Mouse (Mus musculus) cerebellum, adult 18-20 months (tissue): ENCODE data around the gene Cntnap5a.
"Not testable (repeated sequence)": the region's sequence is repeated elsewhere in the genome, so short reads cannot be mapped to it uniquely, and the experiment has no call there.

Experiments
- DNase-seq, 2 experiments: peaks; one replicate each; pipeline ENCODE4 v3.0.0; 2021

Gene Cntnap5a

DNA sequence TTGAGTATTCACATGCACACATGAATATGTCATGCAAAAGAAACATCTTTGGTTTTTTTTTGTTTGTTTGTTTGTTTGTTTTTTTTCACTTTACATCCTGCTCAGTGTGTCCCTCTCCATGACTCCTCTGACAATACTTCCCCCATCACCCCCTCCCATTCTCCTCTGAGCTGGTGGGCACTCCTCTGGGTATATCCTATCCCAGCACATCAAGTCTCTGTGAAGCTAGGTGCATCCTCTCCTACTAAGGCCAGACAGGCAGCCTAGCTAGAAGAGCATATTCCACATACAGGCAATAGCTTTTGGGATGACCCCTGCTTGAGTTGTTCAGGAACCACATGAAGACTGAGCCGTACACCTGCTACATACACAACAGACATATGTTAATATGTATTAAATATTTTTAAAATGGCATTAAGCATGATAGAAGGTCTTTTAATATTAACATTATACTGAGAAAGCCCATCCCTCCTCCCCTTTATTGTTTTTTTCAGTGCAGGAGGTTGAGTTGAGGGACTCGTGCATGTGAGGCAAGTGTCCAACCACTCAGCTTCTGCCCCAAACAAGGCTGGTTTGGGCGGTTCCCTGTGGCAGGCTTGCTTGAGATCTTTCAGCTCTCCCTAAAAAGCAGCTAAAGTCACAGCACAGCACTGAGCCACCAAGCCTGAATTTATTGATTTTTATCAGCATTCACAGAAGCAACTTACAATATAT is 422.6 kb downstream of the Cntnap5a start:
- no peak for DNase-seq

- DNase-seq, result no peak
These were observed 423.1 kb downstream of the Cntnap5a start for GRCm38 (mm10) chr1:116107724-116108058.

DNA sequence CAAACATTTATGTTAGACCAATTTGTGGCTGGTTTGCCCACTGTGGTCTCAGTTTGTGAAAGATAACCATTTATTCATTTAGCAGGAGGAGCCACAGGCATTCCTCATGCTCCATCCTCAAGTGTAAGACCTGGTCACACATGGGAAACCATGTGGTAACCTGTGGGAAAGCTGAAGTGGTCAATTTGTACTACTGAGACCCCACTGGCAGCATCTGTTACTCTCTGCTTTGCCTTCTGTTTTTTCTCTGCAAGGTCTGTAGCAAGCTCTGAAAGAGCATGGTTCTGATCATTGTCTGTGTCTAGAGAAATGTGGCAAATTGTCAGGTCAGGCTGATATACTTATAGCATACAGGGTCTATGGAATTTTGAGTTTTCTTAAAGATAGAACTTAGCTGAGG is 423.8 kb downstream of the Cntnap5a start:
- no peak for DNase-seq

GRCm38 (mm10) chr1:116125767-116126166 is 441.2 kb downstream of the Cntnap5a start:
- DNase-seq, result no peak

DNA sequence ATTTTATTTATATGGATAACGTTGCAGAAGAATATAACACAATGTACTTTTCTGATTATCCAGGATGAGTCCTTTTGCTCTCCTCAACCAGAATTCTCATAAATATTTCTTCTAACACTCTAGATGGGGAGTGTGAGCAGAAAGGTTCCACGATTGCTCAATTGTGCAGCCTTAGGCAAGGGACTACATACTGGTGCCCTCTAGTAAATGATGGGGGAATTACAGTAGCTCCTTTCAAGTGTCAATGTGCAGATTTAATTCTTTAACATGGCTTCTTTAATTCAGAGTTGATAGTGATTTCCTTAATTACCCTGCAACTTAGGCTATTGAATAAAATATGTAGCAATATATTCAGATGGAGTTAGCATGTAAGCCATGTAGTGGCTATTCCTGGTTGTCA is 442.5 kb downstream of the Cntnap5a start:
- no peak for DNase-seq

DNA sequence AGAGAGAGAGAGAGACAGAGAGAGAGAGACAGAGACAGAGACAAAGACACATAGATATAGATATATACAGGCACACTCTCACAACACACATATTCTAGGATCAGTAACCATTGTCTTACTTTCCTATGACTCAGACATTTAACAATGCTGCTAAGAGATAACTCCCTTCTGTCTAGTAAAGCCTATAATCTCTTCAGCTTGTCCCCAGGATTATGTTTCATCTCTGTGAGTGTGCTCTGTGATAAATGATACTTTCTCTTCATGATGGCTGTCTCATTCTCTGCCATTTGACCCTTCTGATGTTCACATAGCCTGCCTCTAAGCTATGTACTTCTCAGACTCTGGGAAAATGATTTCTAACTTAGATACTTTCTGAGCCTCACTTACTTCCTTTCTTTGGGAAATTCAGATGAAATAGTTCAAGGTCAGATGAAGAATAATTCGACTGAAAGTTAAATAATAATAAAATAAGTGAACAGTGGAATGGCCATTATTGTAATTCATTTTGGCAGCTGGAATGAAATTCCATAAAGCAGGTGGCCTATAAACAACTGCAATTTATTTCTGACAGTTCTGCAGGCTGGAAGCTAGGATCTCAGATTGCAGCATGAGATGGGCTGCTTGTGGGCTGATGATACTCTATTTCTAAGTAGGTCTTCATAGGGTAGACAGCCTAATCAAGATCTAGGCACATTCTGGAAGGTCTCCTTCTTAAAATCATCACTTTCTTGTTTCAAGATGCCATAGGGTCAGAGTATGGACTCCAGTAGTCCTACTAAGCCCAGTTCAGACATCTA is 444.1 kb downstream of the Cntnap5a start:
- DNase-seq, result no peak

GRCm38 (mm10) chr1:116132471-116132870 is 447.9 kb downstream of the Cntnap5a start:
- no peak for DNase-seq

DNA sequence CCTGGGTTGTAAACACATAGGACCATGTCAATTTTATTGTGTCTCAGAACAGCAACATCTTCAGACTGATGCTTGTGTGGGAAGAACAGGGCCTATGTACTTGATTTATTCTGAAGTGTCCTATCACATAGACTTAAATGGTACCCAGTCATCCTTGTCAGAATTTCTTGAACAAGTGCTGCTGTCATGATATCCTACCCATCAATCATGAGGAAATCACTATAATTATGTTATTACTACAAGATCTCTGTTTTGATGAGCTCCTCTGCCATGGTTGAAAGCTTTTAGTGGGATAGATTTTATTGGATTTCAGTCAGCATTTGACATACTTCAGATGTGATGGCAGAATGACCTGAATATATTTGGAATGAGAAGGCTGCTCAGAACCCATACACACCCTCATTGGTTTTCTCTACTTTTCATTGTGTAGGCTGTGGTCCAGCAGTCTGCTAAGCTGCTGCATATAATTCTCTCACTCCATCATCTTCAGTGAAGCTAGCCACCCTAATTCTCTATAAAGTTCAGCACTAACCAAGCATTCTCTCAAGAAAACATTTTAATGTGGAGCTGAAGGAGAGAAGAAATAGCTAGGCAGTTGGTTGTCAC is 465.3 kb downstream of the Cntnap5a start:
- DNase-seq, result no peak

DNA sequence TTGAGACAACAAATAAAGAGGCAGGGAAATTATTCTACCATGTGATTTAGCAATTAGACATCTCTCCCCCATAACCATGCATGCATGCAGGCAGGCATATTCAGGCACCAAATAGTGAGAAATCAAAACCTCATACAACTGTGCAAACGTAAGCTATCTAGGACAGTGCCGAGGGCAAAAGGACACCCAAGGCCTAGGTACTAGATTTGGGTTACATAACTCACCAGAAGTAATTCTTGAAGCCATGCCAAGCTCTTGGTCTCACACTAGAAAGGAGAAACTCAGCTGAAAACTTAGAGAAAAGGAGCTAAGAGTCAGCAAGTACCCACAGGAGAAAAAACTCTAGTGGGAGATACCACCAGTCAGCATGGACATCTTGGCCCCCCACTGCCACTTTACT is 499.9 kb downstream of the Cntnap5a start:
- DNase-seq, result peak in 1 of 2 experiments; percentile 4

GRCm38 (mm10) chr1:116188142-116188541 is 503.6 kb downstream of the Cntnap5a start:
- DNase-seq, result not testable (repeated sequence)

DNA sequence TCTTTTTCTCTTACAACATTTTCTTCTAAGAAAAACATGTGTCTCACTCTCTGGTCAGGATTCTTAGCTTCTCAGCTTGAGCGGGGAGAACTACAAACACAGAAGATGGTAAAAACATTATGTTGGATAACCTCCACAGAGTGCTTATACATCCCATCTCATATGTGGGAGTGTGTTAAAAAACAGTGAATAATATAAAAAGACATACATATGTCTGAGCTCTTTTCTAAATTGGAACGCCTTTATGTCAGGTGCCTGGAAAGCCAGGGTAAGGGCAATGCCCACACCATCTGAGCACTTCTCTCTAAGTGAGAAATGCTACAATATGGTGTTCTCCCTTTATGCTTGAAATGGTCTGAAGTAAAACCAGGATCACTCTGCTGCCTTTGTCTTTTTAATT is 507.7 kb downstream of the Cntnap5a start:
- no peak for DNase-seq

GRCm38 (mm10) chr1:116216883-116217282 is 532.3 kb downstream of the Cntnap5a start:
- no peak for DNase-seq

GRCm38 (mm10) chr1:116240538-116240937 is 556.0 kb downstream of the Cntnap5a start:
- no peak for DNase-seq

GRCm38 (mm10) chr1:116243856-116244255 is 559.3 kb downstream of the Cntnap5a start:
- no peak for DNase-seq

GRCm38 (mm10) chr1:116281144-116281543 is 596.6 kb downstream of the Cntnap5a start:
- DNase-seq, result no peak

DNA sequence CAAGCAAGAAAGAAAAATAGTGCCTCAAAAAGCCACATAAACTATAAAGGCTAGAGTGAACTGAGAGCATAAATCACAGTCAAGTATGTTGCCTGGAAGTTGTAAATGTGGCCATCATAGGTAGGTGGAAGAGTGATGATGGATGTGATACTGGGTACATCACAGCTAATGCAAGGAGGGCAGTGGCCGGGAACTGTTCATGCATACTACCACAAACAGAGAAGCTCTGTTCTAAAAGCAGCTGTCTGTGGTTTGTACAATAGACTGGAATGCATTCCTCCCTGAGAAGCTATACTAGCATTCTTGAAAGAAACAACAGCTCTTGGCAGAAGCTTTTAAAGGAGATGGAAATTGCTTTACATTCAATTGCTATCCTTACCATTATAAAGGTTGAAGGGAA is 599.4 kb downstream of the Cntnap5a start:
- no peak for DNase-seq

DNA sequence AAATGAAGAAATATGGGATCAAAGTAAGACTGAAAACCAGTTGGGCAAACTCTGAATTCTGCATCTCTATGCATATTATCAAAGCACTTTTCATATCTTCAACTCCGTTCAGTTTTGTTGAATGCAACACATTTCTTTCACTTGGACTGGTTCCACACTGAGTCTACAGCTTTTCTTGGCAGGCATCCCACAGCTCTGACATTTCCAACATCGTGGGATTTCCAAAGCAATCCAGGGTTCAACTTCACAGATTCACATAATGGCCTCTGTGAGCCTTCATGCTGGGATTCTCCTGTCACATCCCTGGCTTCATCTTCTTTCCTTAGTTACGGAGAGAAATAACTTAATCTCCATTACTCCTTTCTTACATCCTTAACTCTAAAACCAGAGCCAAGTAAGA is 622.0 kb downstream of the Cntnap5a start:
- DNase-seq, result no peak

- no peak for DNase-seq
These were observed 627.0 kb downstream of the Cntnap5a start for GRCm38 (mm10) chr1:116311512-116311911.

DNA sequence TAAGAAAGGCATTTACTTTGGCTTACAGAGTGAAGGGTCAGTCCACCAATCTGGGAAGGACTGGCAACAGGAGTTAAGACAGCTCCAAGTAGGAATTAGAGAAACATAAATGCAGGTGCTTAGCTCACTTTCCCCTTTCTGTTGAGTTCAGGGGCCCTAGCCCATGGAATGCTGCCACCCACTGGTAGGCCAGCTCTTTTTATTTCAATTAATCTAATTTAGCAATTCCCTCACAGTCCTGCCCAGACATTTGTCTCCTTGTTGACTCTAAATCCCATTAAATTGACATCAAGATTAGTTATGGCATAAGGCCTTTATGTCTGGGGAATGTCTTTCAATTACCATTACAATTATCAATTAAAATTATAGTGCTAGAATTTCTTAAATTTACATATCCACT is 628.7 kb downstream of the Cntnap5a start:
- peak; percentile 1 to 4 for DNase-seq

- no peak for DNase-seq
These were observed 639.9 kb downstream of the Cntnap5a start for GRCm38 (mm10) chr1:116324505-116324904.

DNA sequence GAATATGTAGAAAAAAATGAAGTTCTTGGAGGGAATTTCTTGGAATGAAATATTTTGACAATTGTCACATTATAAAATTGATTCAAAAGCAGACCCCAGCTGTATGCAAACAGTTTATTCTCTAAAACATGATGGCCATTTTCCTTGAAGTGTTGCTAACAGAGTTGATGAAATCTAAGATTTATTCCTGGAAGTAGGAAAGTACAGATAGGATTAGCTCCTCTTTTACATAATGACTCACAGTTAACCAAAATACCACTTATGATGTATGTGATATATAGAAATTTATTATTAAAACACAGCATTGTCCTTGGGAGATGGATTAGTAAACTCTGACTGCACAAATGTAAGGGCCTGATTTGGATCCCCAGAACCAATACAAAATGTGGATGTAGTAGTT is 669.1 kb downstream of the Cntnap5a start:
- no peak for DNase-seq

DNA sequence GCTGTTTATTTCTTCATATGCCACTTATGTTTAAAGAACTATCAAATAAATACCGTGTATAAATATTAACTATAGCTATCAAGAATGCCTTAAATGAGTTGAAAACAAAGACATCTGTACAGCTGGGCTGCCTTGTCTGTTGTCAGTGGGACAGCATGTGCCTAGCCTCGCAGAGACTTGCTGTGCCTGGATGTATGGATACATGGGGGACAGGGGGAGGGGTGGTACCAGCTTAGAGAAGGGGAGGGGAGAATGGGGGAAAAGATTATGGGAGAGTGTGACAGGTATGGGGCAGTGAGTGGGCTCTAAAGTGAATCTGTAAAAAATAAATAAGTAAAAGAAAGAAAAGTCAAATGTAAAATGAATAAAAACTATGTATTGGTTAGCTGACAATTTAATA is 681.0 kb downstream of the Cntnap5a start:
- no peak for DNase-seq

DNA sequence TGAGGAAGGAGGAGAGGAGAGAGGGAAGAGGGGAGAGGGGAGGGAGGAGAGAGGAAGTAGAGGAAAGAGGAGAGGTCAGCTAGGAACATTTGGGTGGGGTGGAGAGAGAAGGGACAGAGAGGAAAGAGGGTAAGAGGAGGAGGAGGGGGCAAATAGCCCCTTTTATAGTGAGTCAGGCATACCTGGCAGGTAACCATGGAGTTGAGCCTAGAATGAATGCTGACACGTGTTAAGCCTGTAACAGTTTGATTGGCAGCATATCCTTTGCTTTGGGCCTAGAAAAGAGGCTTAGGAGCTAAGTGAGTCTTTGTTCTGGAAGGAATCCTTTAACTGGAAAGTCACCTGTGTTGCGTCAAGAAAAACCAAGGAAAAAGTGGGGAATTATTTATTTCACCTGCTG is 681.6 kb downstream of the Cntnap5a start:
- no peak for DNase-seq

GRCm38 (mm10) chr1:116366806-116367205 is 682.2 kb downstream of the Cntnap5a start:
- no peak for DNase-seq
